Mouse (Mus musculus): ENCODE data around the gene B4galt7.

DNA sequence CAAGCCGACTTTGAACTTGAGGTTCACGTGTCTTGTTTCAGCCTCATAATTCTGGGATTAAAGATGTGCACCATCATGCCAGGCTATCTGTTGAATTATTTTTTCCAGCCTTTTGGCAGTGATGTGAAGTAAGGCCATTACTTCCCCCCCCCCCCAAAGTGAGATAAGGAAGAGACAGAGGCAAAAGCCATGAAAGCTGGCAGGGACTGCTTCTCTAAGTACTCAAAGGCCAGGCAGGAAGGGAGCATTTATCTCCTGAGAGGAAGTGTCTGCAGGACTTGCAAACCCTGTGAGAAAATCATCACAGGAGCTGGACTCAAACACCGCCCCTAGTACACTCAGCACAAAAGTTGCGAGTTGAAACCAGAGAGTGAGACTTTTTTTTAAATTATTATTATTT is 19.6 kb downstream of the B4galt7 start:
- TF ChIP-seq CTCF (conservative IDR thresholded peaks at IDR 0.05; ENCODE audit: insufficient read depth, insufficient read length, low read depth, low read length) (no peak), POLR2A (IDR thresholded peaks at IDR 0.05; ENCODE audit: low read depth, low read length) (no peak)

Data from kidney, adult 2 months (tissue).